Mouse (Mus musculus) thymus, postnatal 36 days (tissue): ENCODE data around the gene Kazald1.

Experiments
- DNase-seq, 2 experiments: peaks; one replicate each; pipeline ENCODE4 v3.0.0; 2022; ENCODE audit warnings: mixed read lengths in 2 of 2

The Kazald1 gene

DNA sequence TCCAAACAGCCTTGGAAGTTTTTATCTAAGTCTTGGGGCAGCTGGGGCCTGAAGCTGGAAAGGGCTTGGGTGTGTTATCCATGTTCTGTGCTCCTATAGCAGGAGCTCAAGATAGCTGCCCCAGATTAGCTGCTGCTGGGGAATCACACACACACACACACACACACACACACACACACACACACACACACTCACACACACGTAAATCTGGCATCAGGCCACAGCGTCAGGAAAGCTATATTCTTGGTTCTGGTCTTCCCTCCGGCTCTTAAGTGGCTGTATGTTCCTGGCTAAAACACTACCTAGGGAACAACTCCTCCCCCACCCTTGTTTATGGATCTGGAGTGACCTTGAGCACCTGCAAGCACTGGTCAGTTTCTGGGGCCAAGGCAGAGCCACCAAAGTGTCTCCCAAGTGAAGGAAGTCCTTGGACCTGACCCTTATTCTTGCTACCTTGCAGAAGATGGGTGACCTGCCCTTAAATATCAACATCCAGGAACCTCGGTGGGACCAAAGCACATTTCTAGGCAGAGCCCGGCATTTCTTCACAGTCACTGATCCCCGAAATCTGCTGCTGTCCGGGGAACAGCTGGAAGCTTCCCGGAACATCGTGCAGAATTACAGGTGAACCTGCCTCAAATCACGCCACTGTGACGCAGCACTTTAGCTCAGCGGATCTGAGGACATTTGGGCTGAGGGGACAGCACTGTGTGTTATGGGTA is 26.2 kb upstream of the Kazald1 start:
- no peak for DNase-seq

GRCm38 (mm10) chr19:45049523-45049922 is 25.5 kb upstream of the Kazald1 start:
- no peak for DNase-seq

- no peak for DNase-seq
Measured at GRCm38 (mm10) chr19:45053451-45053850, 21.6 kb upstream of the Kazald1 start.

- no peak for DNase-seq
Measured at GRCm38 (mm10) chr19:45054892-45055690, 19.9 kb upstream of the Kazald1 start.

DNA sequence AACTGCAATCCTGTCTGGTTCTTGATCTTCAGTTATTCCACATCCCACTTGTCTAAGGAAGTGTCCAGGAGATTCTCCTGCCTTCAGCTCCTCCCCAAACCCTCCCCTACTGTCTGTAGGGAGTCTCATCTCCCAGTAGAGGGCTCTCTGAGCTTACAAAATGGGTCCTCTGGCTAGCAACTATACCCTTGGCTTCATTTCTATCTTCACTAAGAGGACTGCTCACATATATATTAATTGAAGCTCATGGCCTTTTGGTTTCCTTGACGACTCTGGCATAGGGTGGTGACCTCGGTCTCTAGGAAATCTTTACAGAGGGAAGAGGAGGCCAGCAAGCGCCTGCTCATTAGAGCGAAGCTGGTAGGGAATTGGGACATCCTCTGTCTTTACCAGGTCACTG is 18.7 kb upstream of the Kazald1 start:
- peak in 1 of 2 experiments; percentile 23 for DNase-seq

DNA sequence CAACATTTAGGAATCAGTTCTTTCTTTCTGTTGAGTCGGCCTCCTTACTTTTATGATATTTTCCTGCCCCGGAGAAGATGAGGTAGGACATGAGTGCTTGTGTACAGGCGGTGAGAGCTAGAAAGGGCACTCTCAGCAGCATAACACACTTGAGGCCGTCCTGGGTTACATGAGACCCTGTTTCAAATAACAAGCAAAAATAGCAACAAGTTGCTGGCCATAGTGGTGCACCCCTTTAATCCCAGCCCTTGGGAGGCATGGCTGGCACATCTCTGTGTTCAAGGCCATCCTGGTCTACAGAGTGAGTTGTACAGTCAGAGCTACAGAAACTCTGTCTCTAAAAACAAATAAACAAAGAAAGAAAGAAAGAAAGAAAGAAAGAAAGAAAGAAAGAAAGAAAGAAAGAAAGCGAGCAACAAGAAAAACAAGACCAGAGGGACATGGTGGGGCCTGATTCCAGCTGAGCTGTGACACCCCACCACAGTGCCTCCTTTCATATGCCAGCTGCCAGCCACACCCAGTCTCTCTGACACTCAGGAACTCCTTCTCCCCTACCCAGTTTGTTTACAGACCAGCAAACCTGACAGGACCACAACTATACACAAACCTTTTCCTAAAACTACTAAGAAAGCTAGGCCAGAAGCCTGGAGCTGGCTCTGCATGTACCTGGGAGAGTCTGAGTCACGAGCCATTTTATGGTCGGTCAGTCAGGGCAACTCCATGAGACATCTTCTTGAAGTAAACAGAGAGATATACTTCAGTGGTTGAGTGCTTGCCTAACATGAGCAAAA is 17.9 kb upstream of the Kazald1 start:
- peak; percentile 37 to 68 for DNase-seq

DNA sequence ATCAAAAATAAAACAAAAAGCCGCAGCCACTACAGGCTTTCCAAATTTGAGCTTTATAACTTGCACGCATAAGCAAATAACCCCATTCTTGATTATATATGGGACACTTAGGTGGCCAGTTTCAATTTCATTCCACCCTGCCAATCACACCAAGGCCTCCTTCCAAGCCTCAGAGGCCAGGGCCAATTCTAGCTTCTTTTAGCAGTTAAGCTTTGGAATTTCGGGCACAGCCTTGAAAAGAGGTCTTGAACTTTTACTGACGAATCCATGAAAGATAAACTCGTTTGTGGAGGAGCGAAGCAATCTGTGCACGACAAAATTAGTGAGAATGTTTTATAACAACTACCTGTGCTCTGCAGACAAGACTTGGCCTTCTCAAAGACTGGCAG is 17.3 kb upstream of the Kazald1 start:
- no peak for DNase-seq

GRCm38 (mm10) chr19:45058113-45058839 is 16.8 kb upstream of the Kazald1 start:
- peak; percentile 88 to 89 for DNase-seq

GRCm38 (mm10) chr19:45058841-45059240 is 16.2 kb upstream of the Kazald1 start:
- no peak for DNase-seq

DNA sequence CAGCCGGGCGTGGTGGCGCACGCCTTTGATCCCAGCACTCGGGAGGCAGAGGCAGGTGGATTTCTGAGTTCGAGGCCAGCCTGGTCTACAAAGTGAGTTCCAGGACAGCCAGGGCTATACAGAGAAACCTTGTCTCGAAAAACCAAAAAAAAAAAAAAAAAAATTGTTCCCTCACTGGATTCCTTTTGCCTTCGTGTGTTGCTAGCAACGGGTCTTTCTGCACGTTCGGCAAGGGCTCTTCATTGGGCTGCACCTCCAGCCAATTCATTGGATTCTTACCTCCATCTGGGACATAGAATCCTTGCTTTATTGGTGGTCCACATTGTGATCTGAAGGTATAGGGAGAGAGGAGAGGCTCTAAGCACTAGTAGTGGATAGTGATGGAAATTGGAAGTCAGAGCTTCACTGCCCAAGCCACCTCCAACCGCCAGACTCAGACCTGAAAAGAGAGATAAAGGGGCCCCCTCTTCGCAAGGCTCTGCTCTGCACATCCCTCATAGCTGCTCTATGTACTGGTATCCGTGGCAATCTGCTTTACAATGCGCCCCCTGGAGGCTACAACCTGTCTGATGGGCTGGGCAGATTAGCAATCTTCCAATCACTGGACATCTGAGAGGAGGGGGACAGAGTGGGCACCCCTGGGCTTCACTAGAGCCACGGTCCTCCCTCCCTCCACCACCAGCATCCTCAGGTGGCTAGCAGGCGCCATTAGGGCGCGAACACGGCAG is 11.3 kb upstream of the Kazald1 start:
- peak; percentile 57 to 60 for DNase-seq

DNA sequence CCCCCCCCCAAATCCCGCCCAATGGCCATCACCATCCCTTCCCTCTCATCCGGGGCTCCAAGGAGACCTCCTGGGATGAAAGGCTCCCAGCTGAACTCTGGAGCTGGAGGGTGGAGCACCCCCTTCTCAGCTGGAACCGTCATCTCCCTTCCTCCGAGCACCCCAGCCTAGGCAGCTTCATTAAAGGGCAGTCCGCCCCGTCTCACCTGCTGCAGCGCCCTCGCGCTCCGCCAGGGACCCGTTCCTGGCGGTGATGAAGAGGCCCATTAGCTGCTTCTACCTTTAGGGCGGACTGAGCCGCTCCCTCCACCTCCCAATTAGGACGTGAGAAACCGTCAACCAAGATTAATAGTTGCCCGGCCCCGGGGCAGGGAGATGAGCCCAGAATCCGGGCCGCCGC is 9.8 kb upstream of the Kazald1 start:
- DNase-seq: no peak

DNA sequence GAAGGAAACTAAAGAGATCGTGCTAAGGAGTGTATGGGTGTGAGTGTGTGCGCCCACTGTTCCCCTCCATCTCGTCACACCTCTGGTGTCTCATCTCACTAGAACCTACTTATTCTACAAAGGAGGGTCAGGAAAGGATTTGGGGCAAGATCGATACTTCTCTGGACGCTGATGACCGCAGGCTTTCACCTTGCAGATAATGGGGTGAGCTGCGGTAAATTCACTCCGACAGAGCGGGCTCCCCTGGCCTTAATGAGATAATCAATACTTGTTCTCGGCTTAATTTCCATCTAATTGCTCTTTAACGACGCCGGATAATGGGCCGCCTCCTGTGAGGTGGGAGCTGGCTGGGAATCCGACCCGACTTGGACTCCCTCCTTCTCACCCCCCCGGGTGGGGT is 7.9 kb upstream of the Kazald1 start:
- no peak for DNase-seq

GRCm38 (mm10) chr19:45067758-45068510 is 7.1 kb upstream of the Kazald1 start:
- DNase-seq: no peak

DNA sequence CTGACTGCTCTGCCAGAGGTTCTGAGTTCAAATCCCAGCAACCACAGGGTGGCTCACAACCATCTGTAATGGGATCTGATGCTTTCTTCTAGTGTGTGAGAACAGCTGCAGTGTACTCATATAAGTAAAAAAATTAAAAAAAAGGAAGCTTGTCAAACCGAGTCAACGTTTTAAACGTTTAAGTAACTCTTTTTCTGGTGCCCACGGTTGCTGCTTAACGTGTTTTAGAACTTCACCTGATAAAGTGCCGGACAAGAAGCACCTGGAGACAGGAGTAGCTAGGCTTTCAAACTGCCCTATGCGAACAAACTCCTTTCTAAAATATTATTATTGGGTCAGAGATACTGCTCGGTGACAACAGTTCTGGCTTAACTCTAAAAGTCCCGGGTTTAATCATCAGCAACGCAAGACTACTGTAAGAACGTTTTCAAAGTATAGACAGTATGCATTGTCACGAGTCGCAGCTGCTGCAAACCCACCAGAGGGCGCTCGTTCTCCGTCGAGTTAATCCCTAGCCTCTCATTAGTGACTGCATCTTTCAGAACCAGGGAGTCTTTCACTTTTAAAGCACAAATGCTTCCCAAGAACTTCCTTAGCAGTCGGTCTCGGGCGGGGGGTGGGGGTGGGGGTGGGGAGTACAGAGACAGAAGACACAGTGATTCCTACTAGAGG is 1.0 kb upstream of the Kazald1 start:
- peak; percentile 83 to 86 for DNase-seq

DNA sequence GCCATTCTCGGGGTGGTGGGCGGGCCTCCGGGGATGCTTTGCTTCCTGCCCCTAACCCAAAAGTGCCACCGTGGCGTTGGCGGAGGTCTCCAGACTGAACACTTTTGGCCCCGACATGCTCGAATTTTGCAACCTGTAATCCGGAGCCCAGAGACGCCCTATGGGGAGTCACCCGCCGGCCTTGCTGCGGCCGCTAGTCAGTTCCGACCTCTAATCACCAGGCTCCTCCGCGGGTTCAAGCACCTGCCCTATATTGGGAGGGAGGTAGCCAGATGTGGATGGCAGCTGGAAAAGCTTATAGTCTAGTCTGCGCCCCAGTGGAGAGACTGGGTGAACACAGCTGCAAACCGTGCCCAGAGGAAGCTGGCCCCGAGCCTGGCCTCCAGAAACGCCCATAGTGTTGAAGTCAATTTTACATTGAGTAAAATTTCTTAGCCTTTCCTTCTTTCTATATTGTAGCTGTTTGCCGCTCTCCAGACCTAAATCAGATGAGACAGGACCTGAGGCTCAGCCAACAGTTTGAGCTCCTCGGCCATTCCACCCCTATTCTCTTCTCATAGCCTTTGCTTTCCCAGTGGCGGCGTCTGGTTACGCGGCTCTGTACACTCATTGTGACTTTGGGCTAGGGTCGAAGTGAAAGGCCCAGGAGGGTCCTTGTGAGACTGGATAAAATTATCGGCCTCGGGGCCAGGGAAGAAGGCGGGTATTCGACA is 438 bp downstream of the Kazald1 start:
- DNase-seq: no peak

DNA sequence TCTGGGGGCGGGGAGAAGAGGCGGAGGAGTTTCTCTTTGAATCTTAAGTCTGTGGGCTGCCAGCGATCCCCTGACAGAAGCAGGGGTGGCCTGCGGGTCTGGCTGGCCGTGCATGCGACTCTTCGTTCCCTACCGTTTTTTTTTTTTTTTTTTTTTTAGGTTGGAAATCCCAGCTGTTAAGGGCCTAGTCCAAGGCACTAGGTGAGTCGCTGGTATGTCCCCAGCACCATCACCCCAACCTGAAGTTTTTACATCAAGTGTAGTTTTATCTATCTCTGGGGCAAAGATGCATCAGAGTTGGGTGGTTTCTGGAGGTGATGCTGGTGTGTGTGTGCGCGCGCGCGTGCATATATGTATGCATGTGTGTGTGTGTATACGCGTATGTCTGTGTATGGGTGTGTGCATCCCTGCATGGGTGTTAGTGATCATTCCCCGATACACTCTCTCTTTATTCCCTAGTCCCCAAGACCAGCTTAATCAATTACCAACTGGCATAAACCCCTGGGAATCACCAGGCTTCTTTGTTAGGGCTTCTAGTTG is 1.1 kb downstream of the Kazald1 start:
- DNase-seq: no peak

DNA sequence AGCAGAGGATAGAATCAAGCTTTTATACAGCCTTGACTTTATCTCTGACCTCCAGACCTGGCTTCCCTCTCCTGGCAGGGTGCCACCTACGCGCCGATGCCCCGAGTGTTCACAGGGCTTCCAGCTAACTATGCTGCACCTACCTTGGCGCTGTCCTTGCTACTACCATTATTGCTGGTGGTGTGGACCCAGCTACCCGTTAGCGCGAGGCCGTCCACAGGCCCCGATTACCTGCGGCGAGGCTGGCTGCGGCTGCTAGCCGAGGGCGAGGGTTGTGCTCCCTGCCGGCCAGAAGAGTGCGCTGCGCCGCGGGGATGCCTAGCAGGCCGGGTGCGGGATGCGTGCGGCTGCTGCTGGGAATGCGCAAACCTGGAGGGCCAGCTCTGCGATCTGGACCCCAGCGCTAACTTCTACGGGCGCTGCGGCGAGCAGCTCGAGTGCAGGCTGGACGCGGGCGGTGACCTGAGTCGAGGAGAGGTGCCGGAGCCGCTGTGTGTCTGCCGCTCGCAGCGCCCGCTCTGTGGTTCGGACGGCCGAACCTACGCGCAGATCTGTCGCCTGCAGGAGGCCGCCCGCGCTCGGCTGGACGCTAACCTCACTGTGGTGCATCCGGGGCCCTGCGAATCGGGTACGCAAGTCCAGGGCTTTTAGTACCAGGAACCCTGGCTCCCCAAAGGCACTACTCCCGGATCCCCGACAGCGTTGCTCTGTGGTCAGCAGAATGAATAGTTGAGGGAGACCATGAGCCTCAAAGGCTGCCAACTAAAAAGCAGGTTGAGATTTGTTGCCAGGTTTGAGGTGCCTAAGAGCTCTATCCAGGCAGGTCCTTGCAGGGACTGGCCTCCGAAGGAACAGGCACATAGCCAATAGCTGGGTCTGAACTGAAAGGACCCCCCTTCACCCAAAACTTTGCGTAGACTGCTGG is 1.8 kb downstream of the Kazald1 start:
- DNase-seq: peak; percentile 42 to 53
